Mouse (Mus musculus) embryonic fibroblast, embryonic 13.5 days (primary cell): ENCODE measurements at regions not wholly inside any gene's neighbourhood (a gene's known extent, or its start where the extent isn't known, plus 50 kb on each side); places are given as distances from the start of the nearest gene placed in this dataset.

Experiments used
- H3K27ac ChIP-seq: 2 replicates; pipeline ENCODE4 v1.5.1; 2012; ENCODE audit warnings: low read length, control low read depth, inconsistent platforms; ENCODE audit not compliant: insufficient read depth
- H3K4me1 ChIP-seq: 2 replicates; pipeline ENCODE4 v1.6.1; 2011; ENCODE audit warnings: low read length; ENCODE audit not compliant: control insufficient read depth, insufficient read depth
- H3K4me3 ChIP-seq: 2 replicates; pipeline ENCODE4 v1.5.1; 2011; ENCODE audit warnings: mild to moderate bottlenecking, control low read depth, low read length; ENCODE audit not compliant: insufficient read depth
- CTCF ChIP-seq: IDR thresholded peaks from 2 replicates; pipeline ENCODE4 v1.5.1; 2011; ENCODE audit warnings: mild to moderate bottlenecking, control low read depth, low read length, moderate library complexity, borderline replicate concordance; ENCODE audit not compliant: insufficient read depth
- POLR2A ChIP-seq: IDR thresholded peaks from 2 replicates; pipeline ENCODE4 v1.6.1; 2011; ENCODE audit warnings: low read depth, mild to moderate bottlenecking, control low read depth, low read length, moderate library complexity

DNA sequence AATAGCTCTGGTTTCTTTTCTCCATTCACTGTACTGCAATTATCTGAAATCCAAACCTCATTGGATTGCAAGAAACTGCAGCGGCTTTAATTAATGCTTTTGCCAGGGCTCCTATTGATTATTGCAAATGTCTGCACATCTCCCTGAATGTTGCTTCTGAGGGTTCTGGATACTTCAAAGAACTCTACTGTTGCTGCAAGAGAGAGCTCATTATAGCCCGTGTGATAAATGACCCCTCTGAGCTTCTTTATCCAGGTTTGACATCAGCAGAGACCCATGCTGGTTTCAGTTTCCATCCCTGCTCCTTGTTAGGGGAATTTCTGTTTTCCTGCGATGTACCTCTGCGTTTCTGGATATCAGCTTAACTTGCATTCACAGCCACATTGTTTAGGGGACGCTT lies 78.4 kb upstream of the Nav3 start:
- Histone ChIP-seq H3K4me1 (no peaks in the 10 kb centered on the region), H3K27ac (no peak overlapping the region), H3K4me3 (no peak overlapping the region)
- no peak for TF ChIP-seq CTCF
- TF ChIP-seq POLR2A: no peak

DNA sequence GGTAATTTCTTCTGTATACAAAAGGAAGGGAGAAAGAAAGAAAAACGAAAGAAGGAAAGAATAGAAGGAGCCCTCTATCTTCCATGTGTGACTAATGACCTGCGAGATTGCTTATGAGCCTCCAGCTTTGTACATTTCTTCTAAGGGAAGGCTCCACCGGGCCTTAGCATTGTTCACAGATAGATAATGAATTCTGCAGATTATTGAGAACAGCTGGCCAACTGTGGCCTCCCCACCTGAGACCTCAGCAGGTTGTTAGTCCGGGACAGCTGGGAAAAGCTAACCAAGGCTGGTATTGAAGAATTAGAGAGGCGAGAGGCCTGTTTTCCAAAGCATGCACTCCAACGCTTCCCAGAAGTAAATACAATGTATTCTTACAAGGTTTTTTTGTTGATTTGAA lies 86.7 kb upstream of the Nav3 start:
- TF ChIP-seq CTCF: no peak
- TF ChIP-seq POLR2A: no peak
- H3K4me3 ChIP-seq: no peak overlapping the region

DNA sequence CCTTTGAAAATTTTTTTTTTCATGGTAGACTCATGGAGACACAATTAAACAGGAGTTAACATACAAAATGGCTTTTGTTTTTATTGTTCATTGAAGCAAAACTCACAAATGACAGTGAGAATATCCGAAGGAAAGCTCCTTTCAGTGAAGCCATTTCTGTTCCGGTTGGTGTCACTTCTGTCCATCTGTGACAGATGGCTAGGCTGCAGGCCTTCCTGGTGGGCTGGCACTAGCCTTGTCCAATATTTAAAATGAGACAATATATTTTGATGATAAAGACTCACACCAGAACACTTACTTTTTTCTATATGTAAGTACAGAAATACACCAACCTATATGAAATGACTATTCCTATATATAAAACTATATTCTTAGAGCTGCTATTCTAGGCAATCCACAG lies 92.4 kb upstream of the Nav3 start:
- Histone ChIP-seq H3K4me1 (no peaks in the 10 kb centered on the region), H3K4me3 (no peak overlapping the region), H3K27ac (no peak overlapping the region)
- TF ChIP-seq POLR2A: no peak
- no peak for TF ChIP-seq CTCF

More for the DNA sequence above, 86.7 kb upstream of the Nav3 start:
- Histone ChIP-seq H3K27ac (no peak overlapping the region), H3K4me1 (no peaks in the 10 kb centered on the region)

DNA sequence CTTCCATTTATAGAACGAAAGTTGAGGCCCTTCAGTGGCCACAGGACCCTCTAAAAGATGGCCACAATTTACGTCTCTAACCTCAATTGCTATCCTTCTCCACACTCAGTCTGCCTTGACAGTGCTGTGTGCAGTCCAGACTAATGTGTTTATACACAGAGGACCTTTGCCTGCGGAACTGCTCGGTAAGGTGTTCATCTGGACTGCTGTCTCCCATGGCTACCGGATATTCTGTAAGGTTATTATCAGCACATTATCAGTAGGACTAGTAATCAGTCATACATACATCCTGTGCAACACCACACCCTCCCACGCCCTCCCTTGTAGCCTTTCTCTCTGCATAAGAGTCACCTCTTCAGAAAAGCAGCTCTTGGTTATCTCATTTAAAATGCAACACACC lies 98.0 kb upstream of the Nav3 start:
- Histone ChIP-seq H3K4me3 (no peak overlapping the region), H3K4me1 (no peaks in the 10 kb centered on the region), H3K27ac (no peak overlapping the region)
- no peak for TF ChIP-seq CTCF

DNA sequence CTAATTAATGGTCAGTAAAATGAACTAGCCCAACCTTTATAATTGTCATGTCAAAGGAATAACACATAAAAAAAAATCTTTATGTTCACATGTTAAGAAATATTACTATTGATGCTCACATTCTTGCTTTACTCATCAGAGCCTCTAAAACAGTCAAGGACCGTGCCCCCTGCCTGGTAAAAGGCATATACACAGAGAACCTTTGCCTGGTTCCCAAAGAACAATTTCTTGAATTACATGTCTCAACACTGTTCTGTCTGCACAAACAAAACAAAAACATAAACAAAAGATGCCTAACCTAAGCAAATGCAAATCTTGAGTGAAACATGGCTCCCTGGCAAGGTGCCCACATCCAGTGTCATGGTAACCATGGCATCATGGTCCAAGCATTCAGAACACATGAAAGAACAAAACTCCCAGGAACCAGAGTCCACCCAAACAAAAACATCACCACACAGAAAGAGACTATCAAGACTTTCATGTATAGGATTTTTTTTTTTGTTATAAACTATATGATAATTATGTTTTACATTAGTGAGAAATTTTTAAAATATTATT lies 100.4 kb upstream of the Nav3 start:
- TF ChIP-seq POLR2A (no peak), CTCF (no peak)
- H3K4me1 ChIP-seq: no peaks in the 10 kb centered on the region
- H3K4me3 ChIP-seq: no peak overlapping the region
- no peak overlapping the region for H3K27ac ChIP-seq

DNA sequence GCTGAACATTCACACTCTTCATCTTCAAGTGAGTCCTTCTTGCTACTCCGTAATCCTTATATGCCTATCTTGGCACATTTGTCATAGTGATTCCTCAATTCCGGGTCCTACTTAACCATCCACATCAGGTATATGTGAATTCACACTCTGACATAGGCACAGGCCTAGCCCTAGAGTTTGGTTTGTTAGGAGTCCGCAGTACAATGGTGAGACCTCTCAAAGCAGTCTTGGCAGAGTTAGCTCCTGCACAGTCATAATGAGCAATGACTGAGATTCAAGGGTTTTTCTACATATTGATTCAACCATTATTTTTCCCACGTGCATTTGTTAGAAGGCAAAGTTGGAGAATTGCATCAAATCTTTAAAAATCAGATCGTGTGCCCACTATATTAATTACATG lies 107.1 kb upstream of the Nav3 start:
- Histone ChIP-seq H3K27ac (no peak overlapping the region), H3K4me1 (peaks cover 3% of the 10 kb centered on the region), H3K4me3 (no peak overlapping the region)
- no peak for TF ChIP-seq CTCF
- no peak for TF ChIP-seq POLR2A

DNA sequence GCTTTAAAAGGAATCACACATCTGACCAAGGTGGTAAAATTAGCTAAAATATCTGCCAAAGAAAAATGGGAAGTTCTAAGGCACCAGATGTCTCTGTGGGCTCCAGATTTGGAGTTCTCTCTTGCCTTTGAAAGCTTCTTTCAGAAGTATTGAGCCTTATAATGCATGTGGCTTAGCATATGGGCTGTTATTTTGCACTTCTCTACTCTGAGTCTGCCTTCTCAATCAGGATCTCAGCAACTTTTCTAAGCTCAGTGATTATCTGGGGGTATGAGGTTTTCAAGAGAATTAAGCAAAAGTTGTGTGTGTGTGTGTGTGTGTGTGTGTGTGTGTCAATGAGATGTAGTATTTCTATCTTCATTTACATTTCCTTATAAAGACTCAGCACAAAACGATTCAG lies 107.6 kb upstream of the Nav3 start:
- Histone ChIP-seq H3K4me1 (peaks cover 3% of the 10 kb centered on the region), H3K27ac (no peak overlapping the region), H3K4me3 (no peak overlapping the region)
- TF ChIP-seq CTCF (no peak), POLR2A (no peak)

DNA sequence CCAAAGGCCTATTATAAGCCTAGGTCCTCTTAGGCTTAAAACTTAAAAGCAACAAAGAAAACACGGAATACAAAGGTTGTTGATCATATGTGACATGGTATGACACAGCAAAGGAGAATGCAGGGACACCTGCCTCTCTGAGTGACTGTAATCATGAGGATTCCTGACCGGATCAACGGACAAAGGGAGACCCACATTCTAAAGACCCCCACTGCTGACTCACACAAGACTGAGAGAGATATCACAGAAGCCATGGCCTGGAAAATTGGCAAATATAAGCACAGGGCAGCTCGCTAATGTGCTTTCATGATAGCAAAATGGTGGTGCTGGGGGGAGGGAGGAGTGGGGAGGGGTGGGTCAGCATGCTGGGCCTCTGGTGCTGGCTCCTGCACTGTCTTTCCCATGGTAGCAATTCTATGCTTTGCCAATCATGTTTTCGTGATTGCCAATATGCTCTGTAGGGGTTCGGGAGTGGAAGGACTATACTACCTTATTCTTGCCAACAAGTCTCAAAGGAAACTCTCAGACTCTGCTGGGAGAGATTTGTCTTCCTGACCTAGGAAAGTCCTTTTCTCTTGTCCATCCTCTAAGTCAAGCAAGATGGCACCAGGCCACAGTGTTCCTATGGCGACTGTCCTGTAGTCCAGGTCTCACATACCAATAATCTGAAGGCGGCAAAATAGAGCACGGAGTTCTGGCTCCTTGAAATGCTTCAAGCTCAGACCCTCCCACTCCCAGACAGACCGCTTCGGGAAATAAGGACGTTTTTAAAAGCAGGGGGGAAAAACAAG lies 110.5 kb upstream of the Nav3 start:
- H3K4me1 ChIP-seq: peaks cover 3% of the 10 kb centered on the region
- no peak overlapping the region for H3K4me3 ChIP-seq
- no peak overlapping the region for H3K27ac ChIP-seq
- TF ChIP-seq CTCF (no peak), POLR2A (no peak)

DNA sequence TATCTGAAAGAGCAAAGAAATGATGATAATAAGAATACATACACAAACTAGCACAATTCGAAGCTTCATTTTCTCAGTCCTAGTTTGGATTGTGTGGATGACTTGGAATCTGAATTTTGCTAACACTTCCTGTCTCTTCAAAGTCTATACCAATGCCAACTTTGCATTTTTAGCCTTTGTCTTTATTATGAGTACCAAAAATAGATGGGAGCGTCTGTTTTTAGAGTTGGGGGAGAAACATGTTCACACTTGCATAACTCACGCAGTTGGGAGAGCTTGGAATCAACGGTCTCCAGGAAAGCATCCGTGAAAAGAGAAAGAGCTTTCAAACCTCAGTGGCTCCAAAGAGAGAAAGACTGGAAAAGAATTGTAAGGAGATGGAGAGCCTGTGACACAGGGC lies 114.5 kb upstream of the Nav3 start:
- H3K27ac ChIP-seq: no peak overlapping the region
- H3K4me1 ChIP-seq: peaks cover 3% of the 10 kb centered on the region
- H3K4me3 ChIP-seq: no peak overlapping the region
- no peak for TF ChIP-seq CTCF
- no peak for TF ChIP-seq POLR2A

DNA sequence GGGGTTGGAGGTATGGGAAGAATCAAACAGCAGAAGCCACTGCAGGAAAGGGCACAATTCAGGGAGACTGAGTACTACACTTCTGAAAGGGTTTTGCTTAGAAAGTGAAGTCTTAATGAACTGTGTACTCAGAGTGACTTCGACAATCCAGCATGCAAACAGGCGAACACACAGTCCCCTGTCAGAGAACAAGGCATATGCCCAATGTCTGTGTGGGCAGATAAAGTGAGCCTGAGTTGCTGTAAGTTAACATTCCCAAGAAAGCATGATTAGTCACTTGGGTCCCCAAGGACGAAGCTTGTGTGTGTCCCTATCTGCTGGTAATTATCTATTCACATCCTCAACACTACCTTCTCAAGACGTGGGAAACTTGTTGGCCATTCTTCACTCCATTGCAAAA lies 115.2 kb upstream of the Nav3 start:
- H3K27ac ChIP-seq: no peak overlapping the region
- no peak overlapping the region for H3K4me3 ChIP-seq
- TF ChIP-seq POLR2A (no peak), CTCF (no peak)
- peaks cover 3% of the 10 kb centered on the region for H3K4me1 ChIP-seq
